In genomic region chr2:164619050-164619449, GRCm38 (mm10) we compare ENCODE assay signal across 31 mouse cellular contexts. TPM values are rescaled to one million over a fixed set of nuclear protein-coding genes. Genes with fewer than 3 reads are reported as not detected.
DNase-seq lines count a peak whose midpoint lies in the region; TF ChIP-seq lines count a peak whose summit lies in the region.
"Had no signal": no experiment of that assay in that cellular context is flagged by ENCODE, and none has a peak within 500 bp of the region (broad histone marks: within the 10 kb centered on the region; RNA-seq: fewer than 3 reads in every experiment).

No protein-coding gene starts in this region.

- no peaks in the 10 kb centered on the region; the same call in 1 of the 2 replicates for H3K27me3 ChIP-seq in heart, embryonic 10.5 days (ENCODE audit: insufficient read depth, poor library complexity, severe bottlenecking)
- H3K27me3 ChIP-seq in embryonic facial prominence, embryonic 10.5 days (replicated peaks; ENCODE audit: low read depth, poor library complexity, severe bottlenecking): no peaks in the 10 kb centered on the region
- H3K27me3 ChIP-seq: embryonic facial prominence, embryonic 12.5 days; embryonic facial prominence, embryonic 15.5 days; heart, embryonic 13.5 days had no signal

- H3K36me3 ChIP-seq in heart, embryonic 10.5 days: no peaks in the 10 kb centered on the region
- no peaks in the 10 kb centered on the region for H3K36me3 ChIP-seq in embryonic facial prominence, embryonic 10.5 days (replicated peaks)
- H3K36me3 ChIP-seq: embryonic facial prominence, embryonic 12.5 days; embryonic facial prominence, embryonic 15.5 days; heart, embryonic 13.5 days had no signal

- 71% methylated on average over 5 of the region's 5 CpGs for WGBS in heart, embryonic 10.5 days
- WGBS in lung, adult 2 months: 55% methylated on average over 5 of the region's 5 CpGs
- WGBS in embryonic facial prominence, embryonic 10.5 days: 68% methylated on average over 5 of the region's 5 CpGs

- TF ChIP-seq POLR2A in lung, adult 2 months (IDR thresholded peaks at IDR 0.05; ENCODE audit: borderline replicate concordance, extremely low read depth, low read depth, low read length): no peak

- H3K4me3 ChIP-seq in heart, embryonic 10.5 days: no peak overlapping the region
- H3K4me3 ChIP-seq in lung, adult 2 months (replicated peaks; ENCODE audit: extremely low read depth, low read depth, low read length): no peak overlapping the region
- no peak overlapping the region for H3K4me3 ChIP-seq in embryonic facial prominence, embryonic 10.5 days
- H3K4me3 ChIP-seq: embryonic facial prominence, embryonic 12.5 days; embryonic facial prominence, embryonic 15.5 days; heart, adult 2 months; heart, embryonic 13.5 days had no signal

- no peak for TF ChIP-seq CTCF in lung, adult 2 months (IDR thresholded peaks at IDR 0.05; ENCODE audit: insufficient read depth, low read length)

- peak; percentile 12 to 37 for DNase-seq in adrenal gland, adult (ENCODE audit: inconsistent age in 2 of 2, low spot score in 1 of 2)
- no peak for DNase-seq in adrenal gland, postnatal 10 days
- peak; percentile 10 for DNase-seq in heart, embryonic 10.5 days (ENCODE audit: low spot score)
- DNase-seq in heart, adult 9 months (ENCODE audit: low spot score in 2 of 2): no peak
- peak; percentile 25 for DNase-seq in lung, postnatal 10 days
- no peak for DNase-seq in lung, adult 2 months
- no peak for DNase-seq in embryonic facial prominence, embryonic 10.5 days (ENCODE audit: low spot score)
- DNase-seq: adrenal gland, adult 2 months; adrenal gland, postnatal 36 days; cerebellum, adult 18-20 months; cerebellum, adult 9-10 months; cerebellum, postnatal 14 days; forebrain, postnatal 0 days; gastrocnemius, postnatal 25 days; heart, adult 2 months; heart, postnatal 14 days; heart, postnatal 4 days had no signal

- H3K9me3 ChIP-seq in heart, embryonic 10.5 days: no peaks in the 10 kb centered on the region
- no peaks in the 10 kb centered on the region for H3K9me3 ChIP-seq in embryonic facial prominence, embryonic 10.5 days
- H3K9me3 ChIP-seq: embryonic facial prominence, embryonic 12.5 days; embryonic facial prominence, embryonic 15.5 days; heart, embryonic 13.5 days had no signal

- H3K27ac ChIP-seq in heart, embryonic 10.5 days: no peak overlapping the region
- H3K27ac ChIP-seq in embryonic facial prominence, embryonic 10.5 days (replicated peaks): no peak overlapping the region
- H3K27ac ChIP-seq: embryonic facial prominence, embryonic 12.5 days; embryonic facial prominence, embryonic 15.5 days; heart, adult 2 months; heart, embryonic 13.5 days; hindbrain, embryonic 14.5 days; hindbrain, postnatal 0 days had no signal

- H3K4me1 ChIP-seq in heart, embryonic 10.5 days: no peaks in the 10 kb centered on the region
- H3K4me1 ChIP-seq in lung, adult 2 months (ENCODE audit: control insufficient read depth, insufficient read depth, low read length): no peaks in the 10 kb centered on the region
- H3K4me1 ChIP-seq in embryonic facial prominence, embryonic 10.5 days: no peaks in the 10 kb centered on the region
- H3K4me1 ChIP-seq: embryonic facial prominence, embryonic 12.5 days; embryonic facial prominence, embryonic 15.5 days; heart, embryonic 13.5 days had no signal

RNA-seq across cellular contexts. Expression of gene Wfdc8, which starts 5.6 kb away (rescaled TPM):
- under 1 TPM in 1 of 2 experiments, not detected in 1; 0.09 TPM for total RNA-seq in adrenal gland, postnatal 10 days (2021)
- not detected in 2 replicates for polyA plus RNA-seq in heart, embryonic 10.5 days (2016; fragmentation: Nextera tagmentation; extraction: Ambion mirVana)
- 5.3 and 8.5 TPM in 2 replicates for polyA plus RNA-seq in lung, adult 2 months (2012; rRNA removed)
- not detected in 2 replicates for polyA plus RNA-seq in embryonic facial prominence, embryonic 10.5 days (2016; fragmentation: Nextera tagmentation; extraction: Ambion mirVana)
- total RNA-seq: adrenal gland, adult 2 months; adrenal gland, postnatal 36 days; ES-E14; forebrain, postnatal 0 days; gastrocnemius, adult 8-10 months; gastrocnemius, postnatal 25 days; heart, adult 2 months; heart, postnatal 14 days; heart, postnatal 4 days; hindbrain, postnatal 0 days had no signal
- polyA plus RNA-seq: activated CD4-positive, CD25-positive, alpha-beta regulatory T cell, adult 4 months; embryonic facial prominence, embryonic 12.5 days; embryonic facial prominence, embryonic 15.5 days; forebrain, embryonic 11.5 days; forebrain, embryonic 14.5 days; forebrain, postnatal 0 days; frontal cortex, adult 2 months; heart, adult 2 months; heart, embryonic 13.5 days; heart, embryonic 16.5 days; hindbrain, embryonic 11.5 days; hindbrain, embryonic 14.5 days; hindbrain, postnatal 0 days; inflammation-experienced regulatory T-cells, adult 6 months had no signal

RNA-seq across cellular contexts. Expression of gene Wfdc6b, which starts 5.7 kb away (rescaled TPM):
- not detected for total RNA-seq in adrenal gland, postnatal 10 days (2021)
- not detected in 2 replicates for polyA plus RNA-seq in heart, embryonic 10.5 days (2016; fragmentation: Nextera tagmentation; extraction: Ambion mirVana)
- polyA plus RNA-seq in lung, adult 2 months (2012; rRNA removed): 1.3 and 1.9 TPM in 2 replicates
- not detected in 2 replicates for polyA plus RNA-seq in embryonic facial prominence, embryonic 10.5 days (2016; fragmentation: Nextera tagmentation; extraction: Ambion mirVana)
- total RNA-seq: adrenal gland, adult 2 months; adrenal gland, postnatal 36 days; ES-E14; forebrain, postnatal 0 days; gastrocnemius, adult 8-10 months; gastrocnemius, postnatal 25 days; heart, adult 2 months; heart, postnatal 14 days; heart, postnatal 4 days; hindbrain, postnatal 0 days had no signal
- polyA plus RNA-seq: activated CD4-positive, CD25-positive, alpha-beta regulatory T cell, adult 4 months; adrenal gland, adult 2 months; embryonic facial prominence, embryonic 12.5 days; embryonic facial prominence, embryonic 15.5 days; forebrain, embryonic 11.5 days; forebrain, embryonic 14.5 days; forebrain, postnatal 0 days; frontal cortex, adult 2 months; heart, adult 2 months; heart, embryonic 13.5 days; heart, embryonic 16.5 days; hindbrain, embryonic 11.5 days; hindbrain, embryonic 14.5 days; hindbrain, postnatal 0 days; inflammation-experienced regulatory T-cells, adult 6 months had no signal

RNA-seq across cellular contexts. Expression of gene Wfdc16, which starts 19.5 kb away (rescaled TPM):
- not detected for total RNA-seq in adrenal gland, postnatal 10 days (2021)
- polyA plus RNA-seq in heart, embryonic 10.5 days (2016; fragmentation: Nextera tagmentation; extraction: Ambion mirVana): not detected in 2 replicates
- polyA plus RNA-seq in lung, adult 2 months (2012; rRNA removed): 0.97 and 1.9 TPM in 2 replicates
- polyA plus RNA-seq in embryonic facial prominence, embryonic 10.5 days (2016; fragmentation: Nextera tagmentation; extraction: Ambion mirVana): not detected in 2 replicates
- total RNA-seq: adrenal gland, adult 2 months; adrenal gland, postnatal 36 days; ES-E14; forebrain, postnatal 0 days; gastrocnemius, adult 8-10 months; gastrocnemius, postnatal 25 days; heart, adult 2 months; heart, postnatal 14 days; heart, postnatal 4 days; hindbrain, postnatal 0 days had no signal
- polyA plus RNA-seq: activated CD4-positive, CD25-positive, alpha-beta regulatory T cell, adult 4 months; adrenal gland, adult 2 months; embryonic facial prominence, embryonic 12.5 days; embryonic facial prominence, embryonic 15.5 days; forebrain, embryonic 11.5 days; forebrain, embryonic 14.5 days; forebrain, postnatal 0 days; frontal cortex, adult 2 months; heart, adult 2 months; heart, embryonic 13.5 days; heart, embryonic 16.5 days; hindbrain, embryonic 11.5 days; hindbrain, embryonic 14.5 days; hindbrain, postnatal 0 days; inflammation-experienced regulatory T-cells, adult 6 months had no signal

RNA-seq across cellular contexts. Expression of gene Eppin, which starts 25.7 kb away (rescaled TPM):
- total RNA-seq in adrenal gland, postnatal 10 days (2021): not detected
- not detected in 2 replicates for polyA plus RNA-seq in heart, embryonic 10.5 days (2016; fragmentation: Nextera tagmentation; extraction: Ambion mirVana)
- polyA plus RNA-seq in lung, adult 2 months (2012; rRNA removed): 0.27 and 0.65 TPM in 2 replicates
- not detected in 2 replicates for polyA plus RNA-seq in embryonic facial prominence, embryonic 10.5 days (2016; fragmentation: Nextera tagmentation; extraction: Ambion mirVana)
- total RNA-seq: adrenal gland, adult 2 months; adrenal gland, postnatal 36 days; ES-E14; forebrain, postnatal 0 days; gastrocnemius, adult 8-10 months; gastrocnemius, postnatal 25 days; heart, adult 2 months; heart, postnatal 14 days; heart, postnatal 4 days; hindbrain, postnatal 0 days had no signal
- polyA plus RNA-seq: activated CD4-positive, CD25-positive, alpha-beta regulatory T cell, adult 4 months; adrenal gland, adult 2 months; embryonic facial prominence, embryonic 12.5 days; embryonic facial prominence, embryonic 15.5 days; forebrain, embryonic 11.5 days; forebrain, embryonic 14.5 days; forebrain, postnatal 0 days; frontal cortex, adult 2 months; heart, embryonic 13.5 days; heart, embryonic 16.5 days; hindbrain, embryonic 11.5 days; hindbrain, embryonic 14.5 days; hindbrain, postnatal 0 days; inflammation-experienced regulatory T-cells, adult 6 months had no signal

RNA-seq across cellular contexts. Expression of gene Wfdc6a, which starts 33.8 kb away (rescaled TPM):
- 1 to 10 TPM in 1 of 2 experiments, under 1 TPM in 1; 0.51 to 1.0 TPM for total RNA-seq in adrenal gland, postnatal 10 days (2021)
- not detected in 2 replicates for polyA plus RNA-seq in heart, embryonic 10.5 days (2016; fragmentation: Nextera tagmentation; extraction: Ambion mirVana)
- polyA plus RNA-seq in lung, adult 2 months (2012; rRNA removed): 2.3 and 2.4 TPM in 2 replicates
- not detected in 2 replicates for polyA plus RNA-seq in embryonic facial prominence, embryonic 10.5 days (2016; fragmentation: Nextera tagmentation; extraction: Ambion mirVana)
- total RNA-seq: ES-E14; forebrain, postnatal 0 days; gastrocnemius, adult 8-10 months; gastrocnemius, postnatal 25 days; heart, postnatal 4 days had no signal
- polyA plus RNA-seq: activated CD4-positive, CD25-positive, alpha-beta regulatory T cell, adult 4 months; embryonic facial prominence, embryonic 12.5 days; forebrain, embryonic 11.5 days; forebrain, embryonic 14.5 days; hindbrain, embryonic 11.5 days; inflammation-experienced regulatory T-cells, adult 6 months had no signal

Comparison
In these comparisons a context has a peak if more than half of its experiments do, and no peak if none do; other contexts are left out.
1. DNase-seq: peak in adrenal gland, adult (2 of 2), heart, embryonic 10.5 days (single experiment) and lung, postnatal 10 days (single experiment); none in adrenal gland, postnatal 10 days (single experiment), heart, adult 9 months (0 of 2), lung, adult 2 months (single experiment) and embryonic facial prominence, embryonic 10.5 days (single experiment).